Mouse (Mus musculus): ENCODE data around the gene Apol8. TPM values are rescaled to one million over a fixed set of nuclear protein-coding genes. Genes with fewer than 3 reads are reported as not detected.

Gene Apol8
- under 1 TPM; 0.48 to 0.97 TPM for total RNA-seq (2021)

DNA sequence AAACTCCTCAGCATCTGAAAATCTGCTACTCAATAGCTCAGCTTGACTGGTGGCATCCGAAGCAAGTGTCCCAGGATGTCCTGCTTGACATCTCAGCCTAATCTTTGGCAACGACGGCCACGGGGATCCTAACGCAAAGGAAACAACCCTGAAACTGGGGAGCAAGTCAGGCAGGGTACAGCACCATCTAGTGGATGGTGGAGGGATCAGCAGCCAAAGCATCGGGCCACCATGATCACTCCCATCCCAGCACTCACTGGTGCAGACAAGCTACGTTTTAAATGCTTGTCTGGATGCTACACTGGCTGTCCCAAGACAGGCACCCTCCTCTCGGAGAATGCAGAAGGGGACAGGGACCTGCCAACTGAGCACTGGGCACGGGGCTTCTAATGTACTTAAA, at the start of gene Apol8:
Gene Apol8 (minus strand): TSS at position 156 of the 400 bp plus-strand sequence.
- peak; percentile 50 for DNase-seq
- intact Hi-C loops (cut with DNase I): no loop called here

DNA sequence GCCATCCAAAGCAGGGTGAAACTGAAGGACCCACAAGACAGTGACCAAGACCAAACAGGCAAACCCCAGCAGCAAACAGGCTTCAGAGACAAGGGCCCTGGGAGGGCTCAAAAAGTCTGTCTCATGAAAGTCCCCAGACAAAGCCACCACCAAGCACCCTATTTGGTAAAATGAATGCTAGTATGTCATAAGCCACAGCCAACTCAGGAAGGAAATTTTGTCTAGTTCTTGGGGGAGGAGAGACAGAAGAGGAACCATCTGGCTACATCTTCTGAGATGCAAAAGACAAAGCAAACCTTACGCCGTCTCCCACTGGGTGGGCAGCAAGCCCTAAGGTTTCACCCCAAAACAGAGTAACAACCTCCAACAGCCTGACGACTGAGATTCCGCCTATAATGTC, 48.9 kb upstream of the Apol8 start:
- intact Hi-C loops (cut with DNase I): no loop called here
- no peak for DNase-seq

DNA sequence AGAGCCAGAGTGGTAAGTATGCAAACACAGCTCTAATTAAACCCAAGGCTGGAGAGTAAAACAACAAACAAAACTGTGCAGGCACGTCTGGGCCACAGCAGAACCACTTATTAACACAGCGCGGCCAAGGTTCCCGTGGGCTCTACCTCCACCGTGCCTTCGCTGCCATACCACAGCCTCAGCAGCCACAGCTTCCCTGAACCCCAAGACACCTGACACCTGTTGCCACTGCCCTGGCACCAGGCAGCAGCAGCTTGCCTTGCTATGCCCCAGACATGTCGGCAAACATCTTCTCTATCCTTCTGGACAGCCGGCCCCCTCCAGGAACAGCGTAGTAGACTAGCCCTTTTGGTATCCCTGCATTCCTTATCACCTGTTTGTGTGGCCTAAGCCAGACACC, 48.1 kb upstream of the Apol8 start:
- no peak for DNase-seq
- intact Hi-C loops (cut with DNase I): no loop called here

DNA sequence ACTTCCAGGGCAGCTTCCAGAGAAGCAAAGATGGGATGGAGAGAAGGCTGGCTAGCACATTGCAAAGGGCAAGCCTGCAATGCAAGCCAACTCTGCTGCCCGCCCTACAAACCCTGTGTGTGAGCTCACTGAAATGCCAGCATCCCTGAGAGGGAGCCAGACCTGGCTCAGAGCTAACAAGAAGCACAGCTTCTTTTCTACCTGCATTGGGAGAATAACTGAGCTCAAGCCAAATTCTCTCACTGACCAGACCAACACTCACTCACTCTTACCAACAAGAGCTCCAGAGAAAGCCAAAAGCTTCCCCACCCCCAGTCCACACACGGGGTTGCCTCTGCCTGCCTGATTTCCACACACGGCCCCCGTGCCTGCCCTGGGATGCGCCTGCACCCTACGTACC, 47.7 kb upstream of the Apol8 start:
- intact Hi-C loops (cut with DNase I): no loop called here
- DNase-seq: no peak

DNA sequence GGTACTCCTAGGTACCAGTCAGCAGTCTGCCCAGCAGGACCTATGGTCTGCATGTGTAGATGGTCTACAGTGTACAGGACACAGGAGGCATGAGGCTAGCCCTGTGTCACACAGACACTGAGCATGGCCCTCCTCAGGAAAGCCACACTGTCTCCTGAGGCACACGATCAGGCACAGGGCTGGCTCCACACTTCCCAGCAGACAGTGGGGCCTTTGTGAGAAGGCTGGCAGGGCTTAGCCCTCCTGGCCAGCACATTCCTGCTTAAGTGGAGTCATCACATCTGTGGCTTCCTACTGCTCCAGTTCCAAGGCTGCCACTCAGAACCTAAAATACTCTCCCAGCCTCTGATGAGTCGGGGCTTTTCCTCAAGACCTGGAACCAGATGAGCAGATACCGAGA, 46.9 kb upstream of the Apol8 start:
- DNase-seq: no peak
- intact Hi-C loops (cut with DNase I): no loop called here

DNA sequence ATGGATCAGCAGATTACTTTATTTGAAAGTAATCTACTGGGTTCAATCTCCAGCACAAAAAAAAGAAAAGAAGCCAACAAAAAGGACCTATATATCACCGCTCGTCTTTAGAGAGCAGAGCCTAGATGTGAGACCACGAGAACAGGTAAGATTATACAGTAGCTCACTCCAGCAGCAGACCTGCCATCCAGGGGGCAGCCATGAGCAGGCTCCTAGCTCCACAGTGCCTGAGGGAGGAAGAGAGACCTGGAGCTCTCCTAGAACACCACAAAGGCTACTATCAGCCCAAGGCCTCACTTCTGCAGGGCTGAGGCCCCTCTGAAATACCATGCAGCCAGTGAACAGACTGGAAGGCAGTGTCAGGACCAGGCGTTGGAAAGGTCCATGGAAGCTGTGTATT, 46.2 kb upstream of the Apol8 start:
- intact Hi-C loops (cut with DNase I): no loop called here

DNA sequence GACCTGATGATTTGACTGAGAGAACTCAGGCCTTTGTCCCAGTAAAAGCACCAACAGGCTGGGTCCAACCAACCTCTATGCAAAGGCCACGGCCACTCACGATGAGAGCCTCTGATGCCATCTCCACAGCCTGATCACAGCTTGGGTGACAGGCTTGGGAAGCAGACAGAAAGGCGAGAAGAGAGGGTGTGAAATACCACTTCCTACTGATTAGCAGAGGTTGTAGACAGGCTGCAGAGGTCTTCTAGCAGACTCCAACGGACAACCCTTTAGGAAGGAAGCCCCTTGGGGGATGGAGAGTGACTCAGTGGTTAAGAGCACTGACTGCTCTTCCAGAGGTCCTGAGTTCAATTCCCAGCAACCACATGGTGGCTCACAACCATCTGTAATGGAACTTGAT, 44.4 kb upstream of the Apol8 start:
- intact Hi-C loops (cut with DNase I): no loop called here

More for the DNA sequence above, 46.2 kb upstream of the Apol8 start:
- no peak for DNase-seq

DNA sequence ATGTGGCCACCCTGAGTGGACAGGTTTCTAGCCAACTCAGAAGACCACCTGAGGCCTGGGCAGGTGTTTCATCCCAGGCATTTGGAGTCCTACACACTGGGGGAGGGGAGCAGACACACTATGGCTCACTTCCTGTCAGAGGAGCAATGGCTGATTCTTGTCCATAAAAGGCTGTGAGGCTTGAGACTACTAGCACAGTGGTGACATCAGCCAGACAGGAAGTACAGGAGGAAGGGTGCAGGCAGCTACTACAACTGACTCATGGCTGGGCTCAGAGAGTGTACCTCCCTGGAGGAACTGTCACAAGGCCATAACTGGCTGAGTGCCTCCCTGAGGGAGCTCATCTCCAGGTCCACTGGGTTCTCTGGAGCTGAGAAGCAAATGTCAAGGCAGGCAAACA, 43.7 kb upstream of the Apol8 start:
- no peak for DNase-seq
- intact Hi-C loops (cut with DNase I): no loop called here

More for the DNA sequence above, 44.4 kb upstream of the Apol8 start:
- no peak for DNase-seq

DNA sequence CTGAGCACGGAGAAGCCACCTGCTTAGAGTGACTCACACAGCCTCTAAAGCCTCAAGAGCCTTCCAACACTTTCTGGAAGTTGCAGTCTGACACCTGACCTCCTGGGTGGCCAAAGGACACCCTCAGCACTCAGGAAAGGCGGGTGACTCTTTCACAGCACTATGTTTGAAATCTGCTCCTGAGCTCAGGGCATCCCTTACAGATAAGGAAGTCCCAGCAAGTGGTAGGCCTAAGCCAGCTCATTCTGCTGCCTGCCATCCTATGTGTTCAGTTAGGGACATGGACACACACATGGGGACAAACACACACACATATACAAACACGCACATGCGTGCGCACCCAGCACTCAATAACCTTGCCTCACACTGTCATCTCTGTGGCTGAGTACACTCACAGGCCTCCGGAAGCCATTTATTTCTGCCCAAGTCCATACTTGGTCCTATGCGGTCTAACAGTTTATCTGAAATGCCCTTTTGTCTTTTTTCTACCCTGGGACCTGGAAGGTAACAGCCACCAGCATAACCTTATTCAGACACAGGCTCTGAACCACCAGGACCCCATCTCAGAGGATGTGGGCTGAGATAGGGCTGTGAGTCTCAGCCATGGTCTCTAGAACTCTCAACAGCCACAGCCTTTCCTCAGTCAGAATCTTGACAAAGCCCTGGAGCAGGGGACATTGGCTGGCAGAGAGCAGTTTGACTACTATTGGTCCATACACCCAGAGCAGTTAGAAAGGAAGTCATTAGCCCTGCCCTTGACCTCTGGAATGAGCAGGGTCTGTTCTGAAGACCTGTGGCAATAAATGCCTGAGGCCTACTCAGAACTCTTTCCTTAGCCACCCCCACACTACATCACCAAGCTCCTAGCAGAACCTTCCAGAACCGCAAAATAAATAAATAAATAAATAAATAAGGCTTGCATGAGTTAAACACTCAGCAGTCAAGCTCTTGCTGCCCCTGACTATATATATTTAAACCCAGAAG, 43.0 kb upstream of the Apol8 start:
- intact Hi-C loops (cut with DNase I): no loop called here
- no peak for DNase-seq

DNA sequence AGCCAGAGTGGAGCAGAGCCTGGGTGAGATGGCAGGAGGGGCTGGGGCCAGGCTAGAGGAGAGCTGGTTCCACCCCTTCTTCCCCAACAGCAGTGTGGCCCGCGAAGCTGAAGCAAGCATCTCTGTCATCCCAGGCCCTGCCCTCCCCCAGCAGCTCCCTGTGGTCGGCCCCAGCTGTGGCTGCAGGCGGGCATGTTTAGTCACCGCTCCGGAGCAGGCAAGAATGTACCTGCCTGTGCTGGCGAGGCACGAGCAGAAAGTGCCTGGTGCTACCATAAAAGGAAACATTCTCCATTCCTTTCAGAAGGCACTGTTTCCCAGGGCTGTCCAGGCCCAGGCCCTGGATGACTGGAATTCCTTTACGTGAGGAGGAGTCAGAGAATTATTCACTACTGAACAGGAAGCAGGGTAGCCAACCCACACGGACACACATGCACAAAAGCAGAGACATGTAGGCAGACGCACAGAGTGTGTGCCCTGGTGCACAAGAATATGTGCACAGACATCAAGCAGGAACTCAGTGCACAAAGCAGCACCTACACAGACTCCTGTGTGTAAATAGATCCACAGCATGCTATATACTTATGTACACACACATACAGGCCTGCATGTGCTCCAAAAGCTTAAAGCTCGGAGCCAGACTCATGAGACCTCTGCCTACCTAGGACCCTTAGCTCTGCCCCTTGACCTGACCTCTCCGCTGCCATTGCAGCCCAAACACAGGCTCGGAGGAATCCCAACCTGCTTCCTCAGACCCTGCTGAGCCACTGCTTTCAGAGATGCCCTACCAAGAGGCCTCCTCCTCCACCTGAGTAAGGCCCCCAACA, 42.1 kb upstream of the Apol8 start:
- DNase-seq: no peak
- intact Hi-C loops (cut with DNase I): no loop called here

DNA sequence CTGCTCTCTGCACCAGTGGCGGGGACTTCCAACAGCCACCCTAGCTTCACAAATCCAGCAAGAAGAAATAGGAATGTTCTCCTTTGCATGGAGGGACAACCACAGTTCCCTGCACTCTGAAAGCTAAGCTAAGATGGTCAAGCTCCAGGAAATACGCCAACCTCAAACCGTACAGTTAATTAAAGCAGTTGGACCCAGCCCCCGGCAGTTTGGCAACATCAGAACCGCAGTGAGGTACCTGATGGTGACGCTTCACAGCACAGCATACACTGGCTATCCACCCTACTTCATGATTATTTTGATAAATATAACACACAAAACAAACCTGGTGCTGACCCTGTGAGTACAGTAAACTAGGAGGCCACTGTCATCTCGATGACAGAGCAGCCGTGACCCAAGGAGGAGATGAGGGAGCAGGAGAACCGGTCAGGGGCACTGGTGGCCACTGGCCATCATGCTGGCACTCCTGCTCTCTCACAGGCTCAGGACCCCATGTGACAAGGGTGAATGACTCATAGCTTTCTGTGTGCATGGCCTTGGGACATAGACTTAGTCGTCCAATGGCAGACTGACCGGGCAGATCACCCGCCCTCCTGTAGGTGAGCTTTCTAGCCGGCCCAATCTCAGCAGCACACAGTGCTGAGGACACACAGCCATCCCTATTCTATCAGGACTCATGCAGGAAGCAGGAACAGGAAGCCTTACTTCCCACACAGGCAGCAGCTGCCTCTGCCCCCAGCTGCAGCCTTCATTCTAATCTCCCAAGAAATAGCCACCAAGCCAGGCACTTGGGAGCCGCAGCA, 41.0 kb upstream of the Apol8 start:
- intact Hi-C loops (cut with DNase I): no loop called here
- DNase-seq: no peak

DNA sequence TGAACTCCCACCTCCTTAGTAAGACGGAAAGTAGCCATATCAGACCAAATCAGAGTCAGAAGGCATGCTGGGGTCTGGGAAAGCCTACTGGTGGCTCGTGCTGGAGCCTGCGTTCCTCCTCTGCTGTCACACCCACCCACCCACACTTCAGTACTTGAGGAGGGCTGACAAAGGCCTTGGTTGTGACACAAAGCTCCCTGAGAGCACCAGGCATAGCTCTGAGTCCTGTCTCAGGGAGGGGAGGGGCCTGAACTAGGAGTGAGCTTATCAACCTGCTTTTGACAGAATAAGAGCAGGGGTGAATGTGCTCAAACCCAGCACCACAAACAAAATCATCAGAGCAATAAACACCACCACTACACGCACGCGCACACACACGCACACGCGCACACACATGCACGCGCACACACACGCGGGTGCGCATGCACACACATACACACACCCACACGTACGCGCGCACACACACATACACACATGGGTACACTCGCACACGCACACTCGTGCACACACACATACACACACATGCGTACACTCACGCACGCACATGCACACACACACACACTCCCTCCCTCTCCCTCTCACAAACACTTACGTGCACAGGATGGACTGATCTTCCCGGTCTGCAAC, 39.7 kb upstream of the Apol8 start:
- DNase-seq: no peak
- intact Hi-C loops (cut with DNase I): no loop called here

DNA sequence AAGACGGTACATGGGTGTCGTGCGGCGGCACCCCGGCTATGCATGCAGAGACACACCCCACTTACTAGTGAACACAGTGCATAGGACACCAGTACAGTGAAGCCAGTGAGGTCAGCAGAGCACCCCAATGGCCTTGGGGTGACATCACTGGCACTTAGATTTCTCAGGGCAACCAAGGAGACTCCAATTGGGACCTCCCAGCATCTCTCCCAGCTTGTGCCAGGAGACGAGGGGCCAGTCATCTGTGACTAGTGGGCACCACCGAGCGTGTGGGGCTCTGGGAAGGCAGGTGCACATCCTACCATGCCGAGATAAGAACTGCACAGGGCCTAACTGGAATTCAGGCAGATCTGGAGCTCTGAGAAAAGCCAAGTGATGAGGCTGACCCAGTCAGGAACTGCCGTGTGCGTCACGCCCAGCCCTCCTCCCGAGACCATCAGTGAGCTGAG, 38.1 kb upstream of the Apol8 start:
- intact Hi-C loops (cut with DNase I): no loop called here

DNA sequence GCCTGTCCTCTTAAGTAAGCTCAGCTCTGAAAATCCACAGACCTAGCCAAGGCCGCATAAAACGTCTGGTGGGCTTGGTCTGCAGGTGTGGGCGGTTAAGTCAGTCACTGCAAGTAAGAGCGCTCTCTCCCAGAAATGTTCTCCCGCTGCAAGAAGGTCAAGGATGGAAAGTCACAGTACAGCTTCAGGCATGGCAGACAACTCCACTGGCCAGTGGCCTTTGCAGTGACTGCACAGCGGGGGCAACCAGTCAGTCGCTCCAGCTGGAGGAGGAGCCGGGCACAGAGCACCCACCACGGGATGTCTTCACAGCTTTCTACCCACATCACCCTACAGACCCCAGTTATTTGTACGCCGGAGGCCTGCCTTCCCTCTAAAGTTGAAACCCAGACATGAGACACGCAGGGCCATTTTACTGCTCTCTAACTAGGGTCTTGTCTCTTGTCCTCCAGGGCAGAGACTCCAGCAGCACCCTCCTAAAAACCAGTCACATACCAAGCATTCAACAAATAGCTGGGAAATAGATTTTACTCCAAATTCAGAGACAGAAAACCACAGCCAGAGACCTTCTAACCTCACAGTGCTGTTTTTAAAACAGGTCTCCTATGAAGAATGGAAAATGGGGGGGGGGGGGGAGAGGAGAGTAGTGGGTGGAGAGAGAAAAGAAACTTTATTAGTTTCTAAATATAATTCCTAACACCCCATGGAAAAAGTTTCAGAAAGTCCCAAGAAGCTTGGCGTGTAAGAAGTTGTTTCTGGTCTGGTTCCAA, 37.5 kb upstream of the Apol8 start:
- intact Hi-C loops (cut with DNase I): no loop called here
- no peak for DNase-seq

More for the DNA sequence above, 38.1 kb upstream of the Apol8 start:
- no peak for DNase-seq

DNA sequence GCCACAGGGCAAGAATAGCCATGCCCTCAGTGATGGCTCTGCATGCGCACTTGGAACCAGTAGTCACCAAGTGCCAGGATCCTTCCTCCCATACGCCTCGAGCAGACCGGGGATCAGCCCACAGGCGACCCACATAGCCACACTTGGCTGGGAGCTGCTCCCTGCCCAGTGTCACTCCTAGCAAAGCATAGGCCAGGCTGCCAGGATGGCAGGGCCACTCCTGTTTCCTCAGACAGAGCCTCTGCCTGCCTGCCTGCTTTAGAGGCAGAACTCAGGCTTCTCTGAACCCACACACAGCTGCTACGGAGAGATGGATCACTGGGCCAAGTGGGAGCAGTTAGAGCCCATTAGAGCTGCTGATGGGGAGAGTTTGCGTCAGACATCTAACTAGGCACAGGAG, 36.8 kb upstream of the Apol8 start:
- intact Hi-C loops (cut with DNase I): no loop called here
- no peak for DNase-seq

DNA sequence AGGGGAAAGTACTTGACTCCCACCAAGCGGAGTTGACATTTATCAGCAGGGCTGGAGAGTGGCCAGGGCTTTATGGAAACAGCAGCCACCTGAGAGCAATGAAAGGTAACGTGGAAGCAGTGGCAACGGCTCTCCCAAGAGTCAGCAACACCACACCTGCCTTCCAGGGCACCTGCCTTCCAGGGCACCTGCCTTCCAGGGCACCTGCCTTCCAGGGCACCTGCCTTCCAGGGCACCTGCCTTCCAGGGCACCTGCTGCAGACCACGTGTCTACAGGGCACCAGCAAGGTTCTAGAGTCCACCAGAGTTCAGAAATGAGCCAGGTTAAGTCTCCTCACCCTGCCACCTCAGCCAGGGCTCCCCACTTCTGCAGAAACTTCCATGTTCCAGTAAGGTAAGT, 36.3 kb upstream of the Apol8 start:
- intact Hi-C loops (cut with DNase I): no loop called here

DNA sequence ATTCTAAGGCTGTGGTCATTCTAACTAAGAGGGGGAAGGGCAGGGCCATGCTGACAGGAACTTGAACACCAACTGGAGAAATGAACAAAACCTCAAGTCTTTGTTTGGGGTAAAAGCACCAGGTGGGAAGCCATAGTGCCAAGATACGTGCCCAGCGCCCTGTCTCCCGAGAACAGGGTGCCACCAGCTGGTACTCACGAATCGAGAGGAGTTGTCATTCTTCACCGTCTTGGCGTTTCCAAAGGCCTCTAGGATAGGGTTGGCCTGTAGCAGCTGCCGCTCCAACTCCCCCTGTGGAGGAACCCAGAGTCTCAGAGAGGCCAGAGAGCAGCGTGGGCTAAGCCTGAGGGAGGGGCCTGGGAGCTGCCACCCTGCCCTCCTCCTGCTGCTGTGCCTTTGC, 35.3 kb upstream of the Apol8 start:
- intact Hi-C loops (cut with DNase I): no loop called here

More for the DNA sequence above, 36.3 kb upstream of the Apol8 start:
- no peak for DNase-seq

DNA sequence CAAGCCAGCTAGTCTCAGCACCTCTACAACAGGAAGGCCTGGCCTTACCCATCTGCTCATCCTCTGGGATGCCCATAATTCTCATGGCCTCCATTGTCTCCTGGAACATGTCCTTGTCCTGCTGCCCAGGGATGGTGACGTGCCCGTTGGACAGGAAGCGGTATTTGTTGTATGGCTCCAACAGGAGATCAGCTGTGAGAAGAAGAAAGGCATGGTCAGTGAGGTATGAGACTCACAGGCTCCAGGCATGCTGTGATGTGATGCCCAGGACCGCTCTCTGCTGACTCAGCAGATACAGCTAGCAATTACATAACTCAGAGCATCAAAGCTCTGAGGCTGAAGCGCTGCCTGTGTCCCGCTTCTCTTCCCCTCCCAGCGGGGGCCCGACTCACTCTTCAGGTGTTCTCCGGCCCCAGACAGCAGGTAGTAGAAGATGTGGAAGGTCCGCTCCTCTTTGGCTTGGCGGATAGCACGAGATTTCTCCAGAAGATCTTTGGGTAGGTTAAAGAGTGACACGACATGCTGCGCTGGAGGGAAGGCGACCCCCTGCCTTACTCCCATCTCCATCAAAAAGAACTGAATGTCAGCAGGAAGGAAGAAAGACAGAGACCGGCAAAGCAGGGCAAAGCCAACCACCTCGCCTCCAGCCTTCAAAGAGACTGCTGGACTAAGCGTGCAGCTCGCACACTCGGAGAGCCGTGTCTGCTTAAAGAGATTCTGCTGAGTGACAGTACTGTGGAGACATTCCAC, 34.0 kb upstream of the Apol8 start:
- intact Hi-C loops (cut with DNase I): no loop called here
- no peak for DNase-seq

More for the DNA sequence above, 35.3 kb upstream of the Apol8 start:
- no peak for DNase-seq

DNA sequence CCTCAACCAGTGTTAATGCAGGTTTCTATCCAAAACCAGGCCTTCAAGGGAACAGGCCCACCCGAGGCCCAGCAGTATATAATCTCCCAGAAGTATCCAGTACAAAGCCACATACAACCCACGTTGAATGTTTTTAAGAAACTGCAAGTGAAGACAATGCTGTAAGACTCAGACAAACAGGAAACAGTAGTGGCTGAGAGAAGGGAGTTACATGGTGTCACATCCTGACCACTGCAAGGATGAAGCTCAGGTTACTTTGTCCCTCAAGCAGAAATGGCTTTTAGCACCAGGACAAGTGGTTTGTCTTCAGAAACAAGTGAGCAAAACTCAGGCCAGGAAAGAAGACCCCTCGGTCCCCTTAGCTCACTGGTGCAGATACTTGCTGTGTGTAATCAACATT, 32.4 kb upstream of the Apol8 start:
- intact Hi-C loops (cut with DNase I): no loop called here
- DNase-seq: no peak

Measured in left cerebral cortex, postnatal 4 days (tissue).